Mouse (Mus musculus) heart, adult 2 months (tissue): ENCODE data around the gene Glp2r.

ENCODE experiments used
- CTCF ChIP-seq: fragments of 200-600 bp; IDR thresholded peaks from 2 replicates; pipeline ENCODE4 v1.8.1; 2022; ENCODE audit warnings: antibody characterized with exemption, mild to moderate bottlenecking, moderate library complexity
- EP300 ChIP-seq: fragments of 200-500 bp; IDR thresholded peaks from 2 replicates; pipeline ENCODE4 v1.6.1; 2011; ENCODE audit warnings: low read depth, low read length, control low read depth; ENCODE audit not compliant: insufficient read depth

GRCm38 (mm10) chr11:67722399-67723156 lies 48.4 kb downstream of the Glp2r start:
- no peak for TF ChIP-seq CTCF
- TF ChIP-seq EP300, result no peak
